Mouse (Mus musculus) cerebellum, adult 11-12 months (tissue): ENCODE results near the gene Mtx1.

Experiments used
- DNase-seq: peaks from one replicate; pipeline ENCODE4 v3.0.0; 2022

Mtx1 gene

DNA sequence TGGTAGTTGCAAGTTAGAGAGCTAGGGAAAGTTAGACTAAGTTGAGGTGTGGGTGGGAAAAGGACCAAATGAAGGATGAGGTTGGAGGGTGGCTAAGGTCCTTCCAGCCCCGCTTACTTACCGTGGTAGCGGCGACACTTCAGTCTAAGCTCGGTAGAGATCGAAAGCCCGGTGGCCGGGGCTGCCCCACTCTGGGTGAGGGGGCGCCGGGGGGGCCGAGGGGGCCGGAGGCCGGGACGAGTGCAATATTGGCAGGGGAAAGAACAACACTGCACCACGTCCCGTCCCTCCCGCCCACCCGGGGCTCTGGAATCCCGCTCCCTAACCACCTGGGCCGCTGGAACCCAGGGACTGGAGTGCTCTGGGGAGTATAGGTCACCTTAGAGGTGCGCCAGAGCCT, at the start of gene Mtx1:
TSS of gene Mtx1 (minus strand) at position 189 of the 400 bp plus-strand sequence.
- DNase-seq, result no peak

DNA sequence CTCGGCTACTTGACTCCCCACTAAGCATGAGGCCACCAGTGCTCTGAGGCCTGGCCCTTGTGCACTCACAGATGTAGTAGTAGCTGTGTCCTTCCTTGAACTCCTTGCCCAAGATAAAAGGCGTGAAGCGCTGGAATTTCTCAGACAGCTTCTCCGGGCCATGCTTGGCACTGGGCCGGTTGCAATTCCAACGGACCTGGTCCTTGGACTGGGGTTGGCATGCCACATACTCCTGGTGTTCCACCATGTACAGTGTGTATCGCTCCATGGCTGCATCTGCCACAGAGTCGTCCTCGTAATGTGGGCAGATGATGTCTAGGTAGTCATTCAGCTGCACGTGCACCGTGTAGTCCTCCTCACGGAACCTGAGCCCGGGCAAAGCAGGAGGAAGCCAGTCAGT, 49.2 kb upstream of the Mtx1 start:
- DNase-seq, result peak; percentile 21

DNA sequence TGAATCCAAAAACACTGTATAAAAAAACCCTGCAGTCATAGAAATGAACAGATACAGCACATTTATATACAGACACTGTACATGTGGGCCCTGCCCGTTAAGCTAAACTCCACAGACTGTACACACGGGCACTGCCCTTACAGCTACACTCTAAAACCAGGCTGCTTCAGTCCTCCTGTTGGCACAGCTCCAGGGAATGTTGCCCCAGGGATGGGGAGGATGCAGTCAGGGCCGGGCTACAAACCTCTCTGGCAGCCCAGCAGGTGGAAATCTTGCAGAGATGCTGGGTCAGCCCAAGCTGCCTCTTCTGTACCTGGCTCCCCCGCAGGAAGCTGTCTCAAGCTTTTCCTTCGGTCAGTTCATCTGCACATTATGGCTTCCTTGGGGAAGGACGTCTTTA, 44.9 kb upstream of the Mtx1 start:
- DNase-seq, result peak; percentile 66

DNA sequence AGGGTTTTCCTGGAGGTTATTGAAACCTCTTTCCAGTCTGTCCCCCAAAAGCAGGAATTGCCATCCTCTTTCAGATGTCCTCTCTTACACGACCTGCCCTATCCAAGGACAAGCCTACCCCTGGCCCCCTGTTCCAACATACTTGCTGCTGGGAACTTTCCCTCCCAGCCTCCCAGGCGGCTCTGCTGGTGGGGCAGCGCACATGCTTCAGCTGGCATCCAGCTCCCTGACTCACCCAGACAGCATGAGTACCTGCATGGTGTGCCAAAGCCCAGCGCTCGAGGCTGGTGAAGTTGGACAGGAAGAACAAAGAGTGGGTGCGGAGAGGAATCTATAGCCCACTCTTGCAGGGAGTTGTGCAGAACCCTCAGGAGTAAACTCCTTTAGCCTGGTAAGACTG, 44.0 kb upstream of the Mtx1 start:
- DNase-seq, result peak; percentile 75

GRCm38 (mm10) chr3:89270051-89270755, 43.3 kb upstream of the Mtx1 start, which contains the start of gene Slc50a1:
Gene Slc50a1, minus strand, starts transcription at chr3:89270570.
- DNase-seq, result peak; percentile 83

GRCm38 (mm10) chr3:89268916-89269315, 42.0 kb upstream of the Mtx1 start:
- DNase-seq, result peak; percentile 31

GRCm38 (mm10) chr3:89266439-89266893, 39.6 kb upstream of the Mtx1 start:
- DNase-seq, result peak; percentile 79

DNA sequence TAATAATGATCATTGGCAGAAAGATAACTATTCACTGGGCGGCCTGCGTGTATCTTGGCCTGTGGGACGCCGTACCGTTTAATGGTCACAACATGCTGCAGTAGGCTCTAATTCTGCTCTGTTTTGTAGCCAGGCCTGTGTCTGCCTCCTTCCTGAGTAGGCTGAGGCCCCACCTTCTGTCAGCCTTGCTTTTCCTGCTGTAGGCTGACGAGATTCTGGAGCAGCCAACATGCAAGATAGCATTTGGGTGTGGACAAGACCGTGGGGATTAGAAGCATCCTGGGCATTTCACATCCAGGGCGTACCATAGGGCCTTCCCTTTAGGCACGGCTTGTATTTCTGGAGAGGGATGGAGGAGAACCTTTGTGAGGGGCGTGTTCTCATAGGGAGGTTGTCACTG, 35.5 kb upstream of the Mtx1 start:
- DNase-seq, result no peak

DNA sequence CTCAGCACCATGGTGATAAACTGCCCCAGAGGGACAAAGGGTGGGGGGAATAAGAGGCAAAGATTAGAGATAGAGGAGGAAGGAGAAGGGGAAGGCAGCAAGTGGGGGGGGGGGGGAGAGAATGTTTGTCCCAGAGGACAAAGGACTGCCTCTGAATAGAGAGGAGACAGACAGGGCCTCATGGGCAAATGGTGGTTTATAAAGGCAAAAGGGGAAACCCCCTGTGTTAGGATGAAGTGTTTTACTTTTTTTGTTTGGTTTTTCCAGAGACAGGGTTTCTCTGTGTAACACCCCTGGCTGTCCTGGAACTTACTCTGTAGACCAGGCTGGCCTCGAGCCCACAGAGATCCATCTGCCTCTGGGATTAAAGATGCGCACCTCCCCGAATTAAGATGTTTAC, 33.3 kb upstream of the Mtx1 start:
- DNase-seq, result no peak

- no peak for DNase-seq
These were observed 32.2 kb upstream of the Mtx1 start, which contains the start of gene Dpm3 for GRCm38 (mm10) chr3:89259076-89259475. Gene Dpm3, plus strand, starts transcription at chr3:89259358.

- no peak for DNase-seq
These were observed 29.3 kb upstream of the Mtx1 start for GRCm38 (mm10) chr3:89256177-89256576.

- no peak for DNase-seq
These were observed 28.1 kb upstream of the Mtx1 start for GRCm38 (mm10) chr3:89254994-89255393.

DNA sequence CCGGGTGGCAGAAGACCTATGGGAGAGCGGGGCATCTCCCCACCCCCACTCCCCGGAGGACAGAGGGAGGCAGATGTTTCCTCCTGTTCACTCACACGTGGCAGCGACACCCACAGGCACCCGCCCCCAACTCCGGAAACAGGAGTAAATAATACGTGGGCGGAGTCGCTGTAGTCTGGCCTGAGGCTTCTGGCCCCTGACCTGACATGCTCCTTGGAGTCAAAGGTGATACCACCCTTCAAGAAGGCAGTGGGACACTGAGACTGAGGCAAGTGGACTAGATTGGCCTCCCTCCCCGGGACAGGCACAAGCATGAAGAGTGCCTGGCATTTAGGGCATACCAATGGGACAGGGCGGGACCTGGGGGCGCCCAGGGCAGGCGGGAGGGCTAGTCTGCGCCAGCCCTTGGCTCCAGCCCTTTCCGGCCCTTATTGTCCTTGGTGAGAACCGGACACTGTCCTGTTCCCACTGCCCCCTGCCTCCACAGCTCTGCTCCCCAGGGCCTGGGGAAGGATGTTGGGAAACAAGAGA, 24.5 kb upstream of the Mtx1 start:
- DNase-seq, result peak; percentile 33

DNA sequence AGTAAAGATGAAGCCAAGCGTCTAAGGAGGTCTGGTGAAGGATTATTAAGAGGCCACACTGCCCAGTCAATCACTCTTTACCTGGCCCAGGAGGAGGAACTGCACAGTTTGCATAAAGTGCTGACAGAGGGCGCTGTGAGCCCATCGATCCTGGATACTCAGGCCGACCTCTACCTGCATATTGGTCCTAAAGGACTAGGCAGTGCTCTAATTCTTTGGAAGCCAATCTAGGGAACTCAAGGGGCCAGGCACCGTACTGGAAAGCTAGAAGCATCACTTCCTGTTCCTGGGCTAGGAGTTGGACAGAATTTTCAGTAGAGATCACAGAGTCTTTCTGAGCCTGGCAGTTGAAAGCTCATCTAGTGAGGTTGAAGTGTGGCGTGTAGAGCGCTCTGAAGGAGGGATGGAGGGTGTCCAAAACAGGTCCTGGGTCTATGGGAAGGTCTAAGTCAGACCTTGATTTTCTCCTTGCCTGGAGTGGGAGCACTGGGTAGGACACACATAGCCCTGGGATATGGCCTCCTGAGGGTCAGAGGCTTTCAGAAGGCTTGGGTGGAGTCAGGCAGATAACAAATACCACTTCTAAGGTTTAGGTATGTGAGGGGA, 23.6 kb upstream of the Mtx1 start:
- peak; percentile 68 for DNase-seq

DNA sequence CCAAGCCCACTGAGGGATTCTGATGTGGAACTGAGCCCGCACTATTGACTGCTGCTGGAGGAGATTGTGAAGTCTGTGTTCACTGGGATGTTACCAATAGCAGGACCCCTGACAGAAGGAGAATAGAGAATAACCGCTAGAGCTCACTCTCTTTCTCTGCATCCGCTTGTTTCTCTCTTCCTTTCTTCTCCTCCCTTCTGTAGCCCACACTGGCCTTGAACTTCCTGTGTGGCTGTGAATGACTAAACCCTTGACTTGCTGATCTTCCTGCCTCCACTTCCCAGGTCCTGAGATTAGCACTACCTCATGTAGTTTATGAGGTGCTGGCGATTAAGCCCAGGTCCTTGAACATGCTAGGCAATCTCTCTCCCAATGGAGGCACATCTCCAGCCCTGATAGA, 20.6 kb upstream of the Mtx1 start:
- peak; percentile 25 for DNase-seq

DNA sequence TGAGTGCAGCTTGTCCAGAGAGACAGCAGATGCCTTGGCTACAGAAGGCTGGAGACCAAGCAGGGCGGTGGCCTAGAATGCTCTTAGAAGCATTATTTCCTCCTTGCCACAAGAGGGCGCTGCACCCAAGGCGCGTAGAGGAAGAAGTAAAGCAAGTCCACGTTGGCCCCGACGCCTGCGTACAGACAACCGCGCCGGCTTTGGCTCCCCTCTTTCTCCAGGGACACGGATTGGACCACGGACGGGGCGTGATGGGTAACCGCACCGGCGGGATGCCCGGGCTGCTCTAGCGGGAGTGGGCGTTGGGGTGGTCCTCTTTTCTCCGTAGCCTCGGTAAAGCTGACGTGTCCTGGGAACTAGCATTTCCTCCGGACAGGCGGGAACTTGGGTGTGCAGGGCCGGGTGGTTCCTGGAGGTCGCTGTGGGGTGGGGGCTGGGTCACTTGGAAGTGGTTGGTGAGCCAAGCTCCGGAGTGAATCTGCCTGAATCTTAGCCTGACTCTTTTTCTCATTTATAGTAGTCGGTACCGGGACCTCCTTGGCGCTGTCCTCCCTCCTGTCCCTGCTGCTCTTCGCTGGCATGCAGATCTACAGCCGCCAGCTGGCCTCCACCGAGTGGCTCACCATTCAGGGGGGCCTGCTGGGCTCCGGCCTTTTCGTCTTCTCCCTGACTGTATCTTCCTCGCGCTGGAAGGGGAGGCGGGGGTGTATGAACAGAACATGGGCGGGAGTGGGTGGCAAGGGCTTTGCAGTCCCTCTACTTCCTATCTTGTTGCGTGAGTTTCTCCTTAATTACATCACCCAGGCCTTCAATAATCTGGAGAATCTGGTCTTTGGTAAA, 19.6 kb upstream of the Mtx1 start, which contains the start of gene Trim46:
TSS of gene Trim46 (minus strand) at position 49 of the 840 bp plus-strand sequence.
- peak; percentile 94 for DNase-seq

- DNase-seq, result peak; percentile 83
These were observed 18.8 kb upstream of the Mtx1 start, which contains the start of gene Krtcap2 for GRCm38 (mm10) chr3:89245688-89246171. Gene Krtcap2, plus strand, starts transcription at chr3:89245966.

DNA sequence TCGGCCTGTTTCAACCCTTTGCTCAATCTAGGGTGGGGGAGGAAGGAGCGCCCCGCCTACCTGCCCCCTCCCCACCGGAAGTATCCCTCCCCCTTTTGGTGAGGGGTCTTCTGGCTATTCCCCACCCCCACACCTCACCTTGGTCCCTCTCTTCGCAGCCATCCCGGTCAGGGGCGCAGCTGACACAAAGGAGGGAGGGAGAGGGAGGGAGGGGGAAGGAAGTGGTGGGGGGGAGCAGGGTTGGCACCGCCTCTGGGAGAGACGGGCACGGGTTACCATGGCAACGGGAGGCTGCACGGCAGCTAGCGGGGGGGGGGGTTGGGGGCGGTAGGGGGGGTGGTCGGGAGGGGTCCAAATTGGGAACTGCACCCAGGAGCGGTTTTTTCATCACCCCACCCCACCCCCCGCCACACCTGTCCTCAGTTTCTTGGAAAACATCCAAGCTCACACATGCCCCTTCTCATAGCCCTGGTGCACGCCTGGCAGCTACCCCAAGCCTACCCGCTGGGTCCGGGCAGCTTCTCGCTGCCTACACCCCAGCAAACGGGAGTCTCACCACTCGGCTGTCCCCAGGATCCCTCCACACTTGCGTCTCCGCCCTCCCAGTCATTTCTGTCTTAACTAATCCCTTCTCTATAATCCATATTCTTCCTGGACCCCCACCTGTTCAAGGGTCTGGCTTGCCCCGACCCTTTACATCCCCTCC, 18.2 kb upstream of the Mtx1 start:
- peak; percentile 90 for DNase-seq

- peak; percentile 76 for DNase-seq
These were observed 17.5 kb upstream of the Mtx1 start for GRCm38 (mm10) chr3:89244158-89244981.

- DNase-seq, result peak; percentile 67
These were observed 16.7 kb upstream of the Mtx1 start for GRCm38 (mm10) chr3:89243609-89244008.

DNA sequence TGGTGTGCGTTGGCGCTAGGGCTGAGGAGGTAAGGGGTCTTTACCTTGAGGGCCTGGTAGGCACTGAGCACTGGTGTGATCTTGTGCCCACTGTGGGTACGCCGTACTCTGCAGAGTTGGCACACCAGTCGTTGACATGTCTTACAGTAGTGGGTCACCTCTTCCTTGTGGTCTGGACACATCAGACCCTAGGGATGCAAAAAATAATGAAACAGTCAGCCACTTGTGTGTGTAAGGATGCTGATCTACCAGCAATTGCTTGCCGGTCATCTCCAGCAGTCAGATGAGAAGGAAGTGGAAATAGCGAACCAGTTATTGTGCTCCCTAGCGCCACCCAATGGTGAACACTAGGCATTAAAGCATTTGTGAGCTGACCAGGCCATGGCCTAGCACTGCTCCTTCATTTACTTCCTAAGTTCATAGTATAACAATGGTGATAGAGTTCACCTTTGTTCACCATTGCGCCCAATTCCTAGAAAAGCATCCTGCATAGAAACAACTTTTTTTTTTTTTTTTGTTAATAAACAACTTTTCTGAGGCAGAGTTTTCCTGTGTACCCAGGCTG, 15.5 kb upstream of the Mtx1 start:
- peak; percentile 70 for DNase-seq
